Mouse (Mus musculus) liver, embryonic 14.5 days (tissue): Measurements from ENCODE around the gene Ahcyl2.

Source experiments
- CTCF ChIP-seq: IDR thresholded peaks from 2 replicates; pipeline ENCODE4 v1.5.1; 2016; ENCODE audit warnings: antibody characterized with exemption, low read depth, control low read depth
- EP300 ChIP-seq: IDR thresholded peaks from 2 replicates; pipeline ENCODE4 v1.6.1; 2016; ENCODE audit warnings: antibody characterized with exemption, low read depth

DNA sequence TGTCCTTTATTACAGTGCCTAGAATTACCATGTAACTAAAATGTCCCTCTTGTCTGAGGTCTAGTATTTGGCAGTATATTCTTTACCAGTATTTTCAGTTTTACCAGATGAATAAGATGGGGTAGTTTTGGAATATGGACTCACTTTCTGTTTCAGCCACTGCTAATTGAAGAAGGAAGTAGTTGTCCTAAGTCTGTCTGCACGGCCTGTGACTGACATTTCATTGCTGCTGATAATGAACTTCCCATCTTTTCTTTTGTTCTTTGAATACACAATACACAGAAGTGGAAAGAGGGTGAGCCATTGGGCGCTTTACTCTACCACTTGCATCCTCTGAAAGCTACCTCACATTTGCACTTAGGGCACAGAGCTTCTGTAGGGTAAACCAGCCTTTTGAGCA is 134.4 kb downstream of the Ahcyl2 start:
- TF ChIP-seq CTCF (no peak), EP300 (no peak)
